Mouse (Mus musculus) 416B (cell line): Measurements from ENCODE around the gene Selenof.

Experiments
- DNase-seq: peaks from one replicate; pipeline ENCODE4 v3.0.0; 2011; ENCODE audit warnings: low read depth

The Selenof gene

DNA sequence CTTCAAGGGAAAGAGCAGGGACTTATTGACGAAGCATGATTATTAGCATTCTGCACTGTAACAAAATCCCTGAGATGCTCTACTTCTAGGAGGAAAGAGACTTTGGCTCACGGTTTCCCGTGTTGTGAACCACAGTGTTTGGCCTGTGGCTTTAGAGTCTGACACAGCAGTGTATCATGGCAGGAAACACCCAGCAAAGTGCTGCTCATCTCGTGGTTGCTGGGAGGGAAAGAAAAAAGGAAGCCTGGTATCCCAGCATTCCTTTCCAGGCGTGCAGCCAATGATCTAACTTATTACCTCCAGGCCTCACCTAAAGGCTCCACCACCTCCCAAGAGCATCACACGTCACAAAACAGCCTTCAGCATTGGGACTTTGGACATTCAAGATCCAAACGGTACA lies 32.7 kb downstream of the Selenof start:
- peak; percentile 67 for DNase-seq

DNA sequence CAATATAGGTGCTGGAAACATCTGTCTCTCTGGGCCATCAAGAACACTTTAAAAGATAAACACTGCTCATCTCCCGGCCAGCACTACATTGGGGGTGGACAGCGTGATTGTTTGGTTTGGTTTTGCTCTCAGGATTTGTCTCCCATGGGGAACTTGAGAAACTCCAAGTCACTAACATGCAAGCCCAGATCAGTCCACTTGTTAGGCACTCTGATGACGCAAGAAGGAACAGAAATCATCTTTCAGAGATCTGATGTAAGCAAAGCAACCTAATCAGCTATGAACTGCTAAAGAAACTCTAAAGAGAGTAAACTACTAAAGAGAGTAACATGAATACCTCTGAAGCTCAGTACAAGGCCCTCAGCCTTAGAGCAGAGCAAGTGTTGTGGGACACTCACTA lies 33.5 kb downstream of the Selenof start:
- DNase-seq, result peak; percentile 50

DNA sequence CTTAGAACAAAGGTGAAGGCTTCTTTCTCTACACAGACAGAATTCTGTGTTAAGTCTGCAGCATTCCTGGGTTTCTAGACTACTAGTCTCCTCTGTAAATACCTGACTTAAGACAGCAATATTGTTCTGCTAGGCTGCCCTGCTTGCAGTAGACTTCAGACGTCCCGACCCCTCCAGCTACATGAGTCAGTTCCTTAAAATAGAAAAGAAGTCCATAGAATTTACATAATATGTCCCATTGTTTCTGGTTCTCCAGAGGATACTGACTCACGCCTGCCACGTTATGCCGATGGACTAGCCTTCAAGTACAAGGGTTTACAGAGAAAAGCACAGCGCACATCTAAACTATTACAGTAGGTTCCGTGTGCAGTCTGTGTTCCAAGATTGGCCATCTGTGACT lies 34.1 kb downstream of the Selenof start:
- DNase-seq, result peak; percentile 28

DNA sequence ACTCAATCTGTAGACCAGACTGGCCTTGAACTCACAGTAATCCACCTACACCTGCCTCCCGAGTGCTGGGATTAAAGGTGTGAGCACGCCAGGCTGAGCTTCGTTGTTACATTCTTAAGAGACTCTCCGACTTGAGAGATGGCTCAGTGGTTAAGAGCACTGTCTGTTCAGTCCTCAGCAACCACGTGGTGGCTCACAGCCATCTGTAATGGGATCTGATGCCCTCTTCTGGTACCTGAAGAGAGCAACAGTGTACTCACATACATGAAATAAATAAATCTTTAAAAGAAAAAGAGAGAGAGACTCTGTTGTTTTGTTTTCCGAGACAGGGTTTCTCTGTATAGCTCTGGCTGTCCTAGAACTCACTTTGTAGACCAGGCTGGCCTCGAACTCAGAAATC lies 35.7 kb downstream of the Selenof start:
- peak; percentile 77 for DNase-seq

DNA sequence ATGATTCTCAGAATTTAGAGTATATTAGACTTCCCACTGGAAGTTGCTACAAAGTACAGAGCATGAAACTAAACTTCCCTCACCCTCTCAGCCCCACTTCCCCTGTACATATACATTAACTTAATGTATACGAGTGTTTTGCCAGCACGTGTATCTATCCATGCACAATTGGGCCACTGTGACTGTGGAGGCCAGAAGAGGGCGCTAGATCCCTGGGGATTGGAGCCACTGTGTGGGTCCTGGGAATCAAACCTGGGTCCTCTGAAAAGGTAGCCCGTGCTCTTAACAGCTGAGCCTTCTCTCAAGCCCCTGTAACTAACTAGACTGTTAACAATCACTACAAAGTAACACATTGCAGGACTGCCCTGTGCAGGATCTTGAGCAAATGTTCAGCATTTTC lies 36.3 kb downstream of the Selenof start:
- peak; percentile 53 for DNase-seq

DNA sequence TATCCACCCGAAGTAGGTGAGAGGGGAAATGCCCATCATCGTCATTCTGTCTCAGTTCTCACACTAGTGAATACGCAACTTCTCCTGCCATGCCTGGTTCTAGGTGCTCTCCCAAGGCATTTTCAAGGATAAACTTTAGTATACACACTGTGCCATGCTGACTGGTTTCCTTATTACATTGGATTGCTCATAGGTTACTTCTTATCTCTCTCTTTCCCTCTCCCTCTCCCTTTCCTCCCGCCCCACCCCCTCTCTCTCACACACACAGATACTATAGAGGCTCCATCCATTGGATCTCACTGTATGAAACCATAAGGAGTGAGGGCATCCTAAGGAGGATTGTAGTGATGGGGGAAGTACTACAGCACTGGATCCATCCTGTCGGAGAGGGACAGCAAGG lies 38.0 kb downstream of the Selenof start:
- DNase-seq, result no peak

DNA sequence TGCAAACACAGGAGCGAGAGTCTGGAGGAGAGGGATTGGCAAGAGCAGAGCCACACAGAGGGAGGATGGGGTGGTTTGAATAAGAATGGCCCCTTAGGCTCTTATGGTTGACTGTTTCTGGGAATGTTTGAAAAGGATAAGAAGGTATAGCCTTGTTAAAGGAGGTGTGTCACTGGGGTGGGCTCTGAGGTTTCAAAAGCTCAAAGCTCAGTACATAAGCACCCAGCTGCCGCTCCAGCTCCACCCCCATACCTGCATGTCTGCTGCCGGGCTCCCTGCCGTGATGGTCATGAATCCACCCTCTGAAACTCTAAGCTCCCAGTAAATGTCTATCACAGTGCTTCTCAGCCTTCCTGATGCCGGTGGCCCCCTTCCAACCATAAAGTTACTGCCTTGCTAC lies 40.7 kb downstream of the Selenof start:
- DNase-seq, result no peak

DNA sequence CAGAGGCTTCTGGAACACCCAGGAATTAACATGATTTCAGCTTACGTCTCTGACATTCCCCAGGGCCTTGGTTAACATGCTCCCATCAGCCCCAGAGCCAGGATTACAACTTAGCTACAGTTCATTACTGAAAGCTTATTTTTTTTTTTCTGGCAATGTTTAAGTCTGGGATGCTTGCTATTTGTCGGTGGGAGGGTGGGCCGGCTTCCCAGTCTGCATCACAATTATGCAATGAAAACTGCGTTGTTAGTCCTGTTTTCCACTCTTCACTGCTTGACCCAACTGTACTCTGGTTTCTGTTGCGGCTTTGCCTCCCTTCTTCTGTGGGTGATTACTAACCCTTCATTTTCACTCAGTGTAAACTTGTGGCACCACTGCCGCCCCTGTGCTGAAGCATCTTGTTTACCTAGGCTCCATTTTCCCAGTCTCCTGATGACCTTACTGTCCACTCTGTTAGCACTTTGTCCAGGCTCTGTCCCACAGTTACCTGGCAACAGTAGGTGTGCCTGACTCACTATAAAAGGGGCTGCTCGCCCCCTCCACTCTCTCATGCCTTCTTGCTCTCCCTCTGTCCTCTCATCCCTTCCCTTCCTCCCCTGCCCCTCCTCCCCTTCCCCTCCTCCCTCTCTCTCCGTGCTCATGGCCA lies 41.6 kb downstream of the Selenof start:
- no peak for DNase-seq

DNA sequence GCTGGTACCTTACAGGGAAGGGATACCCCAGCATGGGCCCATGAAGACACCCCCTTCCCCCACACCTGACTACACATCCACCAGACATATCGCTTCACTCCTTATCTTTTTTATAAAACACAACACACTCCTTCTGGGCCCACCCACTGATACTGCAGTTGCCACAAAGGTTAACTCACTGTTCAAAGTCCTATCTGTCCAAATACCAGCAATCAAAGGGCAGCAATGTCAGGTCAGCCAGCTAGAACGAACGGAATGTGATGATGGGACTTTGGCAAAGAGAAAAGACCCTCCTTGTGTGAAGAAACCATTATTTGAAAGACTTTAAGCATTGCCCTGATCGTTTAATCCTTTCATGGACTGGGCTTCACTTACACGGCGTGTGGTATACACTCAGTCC lies 42.3 kb downstream of the Selenof start:
- no peak for DNase-seq

DNA sequence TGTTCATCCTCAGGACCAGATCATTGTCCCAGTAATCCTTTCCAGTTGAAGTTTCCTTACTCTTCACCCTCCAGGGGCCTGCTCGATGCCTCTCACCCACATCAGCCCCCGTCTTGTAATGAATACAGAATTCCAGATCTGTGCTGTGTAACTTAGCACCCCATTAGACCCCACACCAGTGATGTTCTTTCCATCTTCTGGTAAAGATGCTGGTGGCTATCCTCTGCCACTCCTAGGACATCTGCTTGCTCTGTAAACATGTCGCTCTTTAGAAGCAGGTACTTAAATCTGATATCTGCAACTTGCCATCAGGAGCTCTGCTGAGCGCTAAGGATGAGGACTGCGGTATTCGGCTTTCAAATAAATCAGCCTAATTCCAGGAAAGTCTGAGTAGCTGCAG lies 44.2 kb downstream of the Selenof start:
- no peak for DNase-seq

DNA sequence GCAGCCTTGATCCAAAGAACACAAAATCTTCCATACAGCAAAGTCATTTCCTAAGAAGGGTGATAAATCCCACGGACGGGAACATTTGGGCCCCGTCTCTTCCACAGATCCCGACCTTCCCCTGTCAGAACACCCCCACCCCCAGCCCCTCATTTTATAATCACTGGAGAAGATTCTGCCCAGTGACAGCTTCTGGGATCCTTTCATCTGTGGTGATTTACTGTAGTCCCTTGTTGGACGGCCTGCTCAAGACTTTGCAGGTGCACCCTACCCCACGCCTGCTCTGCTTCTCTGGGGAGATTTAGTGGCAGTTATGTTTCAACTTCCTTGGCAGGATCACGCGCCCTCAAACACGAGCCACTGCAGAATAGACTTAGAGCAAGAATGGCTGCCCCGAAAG lies 44.6 kb downstream of the Selenof start:
- no peak for DNase-seq

DNA sequence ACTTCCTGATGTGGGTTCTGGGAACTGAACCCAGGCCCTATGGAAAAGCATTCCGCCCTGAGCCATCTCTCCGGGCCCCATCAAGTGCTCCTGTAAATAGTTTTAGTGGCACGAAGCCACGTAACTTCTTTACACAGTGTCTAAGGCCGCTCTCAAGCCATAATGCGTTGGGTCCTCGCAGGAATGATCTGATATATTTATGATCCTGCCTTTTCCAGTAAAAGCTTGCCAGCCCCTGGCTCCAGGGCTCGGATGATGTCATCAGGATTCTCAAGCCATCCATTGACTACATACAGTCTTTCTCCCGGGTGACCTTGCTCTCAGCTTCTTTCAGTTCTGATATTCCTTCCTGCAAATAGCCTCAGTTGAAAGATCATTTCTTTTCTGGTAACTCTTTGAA lies 45.4 kb downstream of the Selenof start:
- no peak for DNase-seq

DNA sequence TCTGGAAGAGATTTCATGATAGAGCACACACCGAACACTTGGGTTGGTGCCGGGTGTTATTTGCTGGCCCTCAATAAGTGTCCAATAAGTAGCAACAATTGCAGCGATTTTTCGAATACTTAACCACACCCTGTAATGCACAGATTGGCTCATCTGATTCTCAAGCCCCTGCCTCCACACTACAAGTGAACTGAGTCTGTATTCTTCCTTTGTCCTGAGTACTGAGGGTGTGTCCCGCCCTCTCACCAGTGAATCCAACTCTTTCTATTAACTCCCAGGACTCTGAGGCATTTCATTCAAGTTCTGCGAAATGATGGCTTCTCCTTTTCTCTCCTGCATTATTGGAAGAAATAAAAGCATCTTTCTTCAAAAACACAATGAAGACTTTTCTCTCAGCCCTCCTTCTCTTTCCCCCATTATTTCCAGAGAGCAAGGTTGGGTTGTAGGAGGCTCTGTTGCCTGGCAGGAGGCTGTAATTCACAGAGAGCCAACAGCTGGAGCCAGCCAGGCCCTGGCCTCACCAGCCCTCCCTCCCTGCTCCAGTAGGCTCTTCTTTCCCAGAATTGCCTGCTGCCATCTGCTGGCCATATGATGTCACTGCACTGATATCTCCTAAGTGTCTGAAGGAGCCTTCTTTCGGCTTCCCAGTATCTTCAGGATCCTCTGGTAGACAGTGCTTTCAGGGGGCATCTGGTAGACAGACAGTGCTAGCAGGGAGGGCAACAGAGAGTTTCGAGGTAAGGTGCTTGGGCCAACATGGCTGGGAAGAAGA lies 46.7 kb downstream of the Selenof start:
- DNase-seq, result peak; percentile 79

DNA sequence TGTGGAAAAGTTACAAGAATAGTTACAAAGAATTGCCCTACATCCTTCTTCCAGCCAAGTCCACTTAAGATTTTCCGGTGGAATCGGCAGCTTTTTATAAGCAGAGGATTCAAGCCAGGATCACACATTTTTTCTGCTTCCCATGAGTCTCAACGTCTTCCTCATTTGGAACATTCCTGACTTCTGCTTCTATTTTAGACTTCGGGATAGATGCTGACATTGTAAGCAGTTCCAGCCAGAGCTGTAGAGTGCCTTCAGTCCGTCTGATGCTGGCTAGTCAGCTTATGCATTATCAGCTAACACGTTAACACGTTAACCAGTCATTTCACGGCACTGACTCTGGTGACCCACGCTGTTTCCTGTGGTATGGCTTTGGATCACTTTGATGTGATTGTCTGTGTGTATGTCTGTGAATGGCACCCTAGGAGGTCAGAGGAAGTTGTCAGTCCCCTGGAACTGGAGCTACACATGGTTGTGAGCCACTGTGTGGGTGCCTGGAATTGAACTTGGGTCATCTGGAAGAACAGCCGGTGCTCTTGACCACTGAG lies 47.6 kb downstream of the Selenof start:
- peak; percentile 31 for DNase-seq

DNA sequence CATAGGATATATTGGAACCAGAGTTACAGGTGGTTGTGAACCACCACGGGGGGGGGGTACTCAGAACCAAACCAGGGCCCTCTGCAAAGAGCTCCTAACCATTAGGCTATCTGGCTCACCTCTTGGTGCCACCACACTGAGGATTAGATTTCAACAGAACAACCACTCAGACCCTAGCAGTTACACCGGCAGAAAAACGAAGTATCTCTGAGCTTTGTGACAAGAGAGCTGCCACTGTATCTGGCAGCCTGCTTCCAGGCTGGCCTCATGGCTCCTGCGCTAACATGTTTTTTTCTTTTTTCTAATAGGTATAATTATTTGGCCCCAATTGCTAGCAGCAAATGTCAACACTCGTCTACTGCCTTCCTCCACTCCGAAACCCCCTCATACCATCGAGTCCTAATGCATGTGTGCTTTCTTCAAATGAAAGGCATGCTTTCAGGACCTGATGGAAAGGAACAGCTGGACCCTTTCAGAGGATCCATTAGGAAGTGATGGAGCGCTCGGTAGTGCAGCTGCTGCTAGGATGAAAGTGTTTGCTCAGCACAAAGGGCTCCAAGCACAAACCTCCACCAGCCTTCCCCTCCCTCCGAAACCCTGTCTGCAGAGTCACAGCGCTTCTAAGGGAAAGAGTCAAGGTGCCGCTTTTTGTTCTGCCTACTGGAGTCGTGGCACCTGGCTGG lies 53.0 kb downstream of the Selenof start:
- DNase-seq, result no peak

DNA sequence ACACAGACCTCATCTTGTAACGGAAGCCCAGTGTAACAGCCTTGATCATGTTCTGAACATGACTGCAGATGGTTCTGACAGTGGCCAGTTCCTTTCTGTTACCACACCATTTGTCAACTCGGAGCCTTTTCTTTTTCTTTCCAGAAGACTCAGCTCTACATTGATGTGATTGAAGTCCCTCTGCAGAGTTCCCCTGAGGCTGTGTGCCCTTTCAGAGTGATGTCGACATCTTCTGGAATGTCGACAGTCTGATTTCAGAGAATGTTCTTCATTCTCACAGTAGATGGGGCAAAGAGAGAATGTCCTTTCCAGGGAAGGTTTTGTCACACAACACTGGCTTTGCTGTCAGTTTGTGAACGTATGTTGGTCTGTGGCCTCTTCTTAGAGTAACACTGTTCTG lies 55.6 kb downstream of the Selenof start:
- no peak for DNase-seq

DNA sequence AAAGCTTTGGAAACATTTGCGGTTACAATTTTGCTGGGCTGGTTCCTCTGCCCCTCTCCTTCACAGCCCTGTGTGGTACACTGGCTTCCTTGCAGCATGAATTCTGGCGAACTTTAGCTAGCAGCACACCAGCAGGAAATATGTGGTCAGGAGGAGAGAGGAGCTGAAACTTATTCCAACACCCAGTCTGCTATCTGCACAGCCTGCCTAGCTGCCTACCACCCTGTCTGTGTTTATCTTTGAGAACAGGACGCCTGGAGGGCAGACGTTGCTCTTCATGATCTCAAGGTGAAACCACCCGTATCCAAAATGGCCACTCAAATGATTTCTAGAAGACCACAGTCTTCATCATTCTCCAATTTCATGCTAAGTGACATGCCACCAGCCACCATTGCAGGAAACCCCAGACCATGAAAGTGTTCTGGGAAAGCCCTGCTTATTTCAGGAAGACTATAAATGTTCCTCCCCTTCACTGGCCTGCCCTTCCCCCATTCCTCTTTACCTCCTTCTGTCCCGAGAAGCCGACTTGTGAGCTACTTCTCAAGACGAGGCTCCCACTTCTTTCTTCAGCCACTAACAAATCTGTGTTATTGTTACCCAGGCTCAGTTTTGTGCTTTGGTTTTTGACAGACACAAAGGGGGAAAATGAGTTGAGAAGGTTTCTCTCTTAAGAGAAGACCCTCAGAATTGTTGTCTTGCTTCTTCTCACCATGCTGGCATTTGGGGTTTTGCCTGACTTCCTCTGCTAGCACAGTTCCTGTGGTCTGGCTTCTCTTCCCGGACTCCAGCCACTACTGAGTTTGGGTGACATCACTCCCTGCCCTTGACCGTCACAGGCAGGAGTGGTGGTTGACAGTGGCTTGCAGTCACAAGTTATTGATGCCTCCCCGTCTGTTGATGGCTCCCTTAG lies 58.2 kb downstream of the Selenof start:
- peak; percentile 99 for DNase-seq

DNA sequence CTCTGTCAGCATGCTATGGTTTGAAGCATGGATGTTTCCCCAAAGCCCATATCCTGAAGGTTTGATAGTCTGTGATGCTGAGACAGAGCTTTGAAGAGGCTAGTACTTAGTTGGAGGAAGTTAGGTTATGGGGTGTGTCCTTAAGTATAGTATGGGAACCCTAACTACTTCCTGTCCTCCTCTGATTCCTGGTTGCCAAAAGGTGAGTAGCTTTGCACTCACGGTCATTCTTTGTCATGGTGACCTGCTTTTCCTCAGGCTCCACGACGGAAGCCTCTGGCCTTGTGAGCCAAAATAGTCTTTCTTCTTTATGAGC lies 58.8 kb downstream of the Selenof start:
- DNase-seq, result no peak

DNA sequence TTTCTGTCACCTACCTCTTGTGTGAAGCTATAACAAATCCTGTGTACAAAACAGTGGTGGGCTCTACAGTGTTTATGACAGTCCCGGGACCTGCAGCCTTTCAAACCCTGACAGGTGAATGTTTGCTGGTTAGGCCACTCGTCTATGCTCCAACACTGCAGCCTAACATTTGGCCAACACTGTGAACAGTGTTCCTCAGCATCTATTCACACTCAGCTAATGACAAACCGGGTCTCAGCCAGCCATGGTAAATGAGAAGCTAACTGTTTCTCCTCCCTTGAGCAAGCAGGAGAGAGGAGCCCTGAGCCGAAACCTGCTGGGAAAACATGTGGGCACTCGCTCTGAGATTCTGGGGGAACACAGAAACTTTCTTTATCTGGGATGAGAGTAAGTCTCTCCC lies 65.1 kb downstream of the Selenof start:
- DNase-seq, result no peak

DNA sequence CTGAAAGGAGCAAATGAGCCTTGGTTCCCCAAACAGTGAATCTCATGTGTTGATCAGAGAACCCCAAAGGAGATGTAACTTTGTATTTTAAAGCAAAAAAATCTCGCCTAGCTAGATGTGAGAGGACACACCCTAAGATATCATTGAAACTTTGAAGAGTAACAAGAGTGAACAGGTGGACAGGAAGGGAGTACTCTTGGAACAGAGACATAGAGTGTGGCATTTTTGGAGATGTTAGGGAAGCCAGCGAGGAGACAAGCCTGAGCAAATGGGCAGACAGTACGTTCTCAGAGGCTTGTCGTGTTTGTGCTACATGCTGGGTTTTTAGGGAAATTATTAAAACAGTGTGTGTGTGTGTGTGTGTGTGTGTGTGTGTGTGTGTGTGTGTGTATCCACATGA lies 68.0 kb downstream of the Selenof start:
- DNase-seq, result no peak

DNA sequence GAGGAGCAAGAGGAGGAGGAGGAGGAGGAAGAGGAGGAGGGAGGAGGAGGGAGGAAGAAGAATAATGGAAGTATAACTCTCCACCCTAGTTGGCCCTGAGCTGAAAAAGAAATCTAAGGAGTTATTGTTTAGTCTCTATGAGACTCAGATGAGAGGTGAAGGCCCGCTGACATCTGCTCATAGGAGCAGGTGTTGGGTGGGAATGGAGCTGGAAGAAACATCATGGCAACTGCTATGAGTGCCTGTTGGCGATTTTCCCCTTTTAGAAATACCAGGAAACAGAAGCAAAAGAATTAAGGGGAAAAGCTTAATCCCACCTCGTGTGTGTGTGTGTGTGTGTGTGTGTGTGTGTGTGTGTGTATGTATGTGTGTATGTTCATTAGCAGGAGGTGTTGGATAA lies 69.3 kb downstream of the Selenof start:
- DNase-seq, result no peak

DNA sequence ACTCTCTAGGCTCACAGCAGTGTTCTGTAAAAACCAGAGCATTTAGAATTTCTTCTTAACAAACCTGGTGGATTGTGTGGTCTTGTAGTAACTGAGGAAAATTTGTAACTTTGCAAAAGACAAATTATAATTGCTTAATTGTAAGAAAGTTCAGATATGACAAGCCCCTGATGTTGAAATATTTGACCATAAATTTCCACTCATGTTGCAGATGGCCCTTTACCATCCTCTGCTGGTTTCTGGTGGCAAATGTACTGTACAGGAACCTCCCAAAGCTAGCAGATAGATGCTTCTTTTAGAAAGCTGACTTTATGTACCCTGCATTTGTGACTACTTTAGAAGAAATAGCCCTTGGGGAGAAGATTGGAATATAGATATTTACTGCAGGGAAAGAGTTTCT lies 69.9 kb downstream of the Selenof start:
- DNase-seq, result peak; percentile 47
